Mouse (Mus musculus): ENCODE results near the gene Unc93b1.
A peak's percentile ranks its signal among the peaks of the same experiment; 100 is the strongest.

Gene Unc93b1

DNA sequence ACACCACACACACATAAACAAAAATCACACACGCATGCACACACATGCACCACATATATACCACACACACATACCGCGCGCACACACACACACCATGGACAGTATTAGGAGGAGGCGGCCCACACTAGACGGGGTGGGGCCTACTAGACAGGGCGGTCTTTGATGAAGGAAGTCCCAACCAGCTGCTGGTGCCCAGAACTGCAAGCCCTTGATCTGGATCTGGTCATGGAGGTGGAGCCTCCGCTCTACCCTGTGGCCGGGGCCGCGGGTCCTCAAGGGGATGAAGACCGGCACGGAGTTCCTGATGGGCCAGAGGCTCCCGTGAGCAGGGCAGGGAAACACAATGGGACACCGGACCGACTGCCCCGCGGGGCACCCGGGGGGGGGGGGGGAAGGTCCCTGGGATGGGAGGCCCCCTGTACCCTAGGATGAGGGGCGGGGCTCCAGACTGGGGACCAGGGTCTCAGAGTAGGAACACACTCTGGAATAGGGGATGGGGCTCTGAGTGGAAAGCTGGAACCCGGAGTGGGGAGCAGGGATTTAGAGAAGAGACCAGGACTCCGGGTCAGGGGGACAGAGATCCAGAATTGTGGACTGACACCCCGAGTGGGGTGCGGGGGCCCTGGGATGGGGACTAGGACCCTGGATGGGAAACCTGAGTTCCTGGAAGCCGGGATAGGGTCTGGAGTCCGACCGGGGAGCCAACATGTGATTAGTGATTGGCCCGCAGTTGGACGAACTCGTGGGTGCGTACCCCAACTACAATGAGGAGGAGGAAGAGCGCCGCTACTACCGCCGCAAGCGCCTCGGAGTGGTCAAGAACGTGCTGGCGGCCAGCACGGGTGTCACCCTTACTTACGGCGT is at the start of gene Unc93b1:
TSS of gene Unc93b1 (plus strand) at position 155 of the 864 bp plus-strand sequence.
- DNase-seq (ENCODE audit: low spot score in 2 of 2) = peak; percentile 50 to 79

GRCm38 (mm10) chr19:3889096-3889495 is 45.9 kb upstream of the Unc93b1 start:
- DNase-seq (ENCODE audit: low spot score in 2 of 2) = no peak

DNA sequence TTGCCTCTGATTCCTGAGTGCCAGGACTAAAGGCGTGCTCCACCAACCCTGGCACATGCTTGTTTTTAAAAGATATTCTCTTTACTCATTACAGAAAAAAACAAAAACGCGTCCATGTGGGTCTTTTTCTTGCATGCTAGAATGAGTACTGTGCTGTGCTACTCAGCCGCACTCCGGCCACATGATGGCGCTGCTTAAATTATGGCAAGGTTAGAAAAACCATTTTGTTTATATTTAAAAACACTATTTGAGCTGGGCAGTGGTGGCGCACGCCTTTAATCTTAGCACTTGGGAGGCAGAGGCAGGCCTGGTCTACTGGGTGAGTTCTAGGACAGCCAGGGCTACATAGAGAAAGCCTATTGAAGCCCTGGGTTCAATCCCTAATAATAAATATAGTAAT is 44.8 kb upstream of the Unc93b1 start:
- DNase-seq (ENCODE audit: low spot score in 2 of 2) = peak in 1 of 2 experiments; percentile 71

DNA sequence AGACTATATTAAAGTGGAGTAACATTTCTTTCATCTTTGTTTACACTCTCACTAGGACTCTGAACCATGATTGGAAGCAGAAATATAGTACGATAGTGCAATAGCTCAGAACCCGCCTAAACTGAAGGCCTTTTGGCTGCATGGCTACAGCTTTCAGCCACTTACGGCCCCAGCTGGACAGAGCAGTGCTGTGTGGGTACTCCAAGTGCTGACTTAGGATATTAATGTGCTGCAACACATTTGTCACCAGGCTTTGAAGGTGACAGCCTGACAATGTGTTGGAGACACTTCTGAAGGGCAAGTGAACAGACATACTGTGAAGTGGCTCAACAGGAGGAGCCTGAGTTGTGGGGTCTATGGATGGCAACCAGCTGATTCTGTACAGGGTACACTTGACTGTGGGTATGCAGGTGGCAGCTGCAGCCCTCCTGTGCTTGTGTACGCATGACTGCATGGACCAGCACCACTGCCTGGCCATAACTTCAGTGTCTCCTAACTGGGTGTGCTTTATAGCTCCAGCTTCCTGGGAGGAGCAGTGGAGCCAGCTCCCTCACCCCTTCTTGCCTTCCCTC is 41.4 kb upstream of the Unc93b1 start:
- no peak for DNase-seq (ENCODE audit: low spot score in 2 of 2)

- DNase-seq (ENCODE audit: low spot score in 2 of 2) = no peak
Observed at GRCm38 (mm10) chr19:3894294-3894693, 40.7 kb upstream of the Unc93b1 start.

- DNase-seq (ENCODE audit: low spot score in 2 of 2) = no peak
Observed at GRCm38 (mm10) chr19:3895171-3895631, 39.8 kb upstream of the Unc93b1 start.

GRCm38 (mm10) chr19:3896208-3896607 is 38.8 kb upstream of the Unc93b1 start:
- DNase-seq (ENCODE audit: low spot score in 2 of 2) = no peak

GRCm38 (mm10) chr19:3897557-3897956 is 37.4 kb upstream of the Unc93b1 start:
- no peak for DNase-seq (ENCODE audit: low spot score in 2 of 2)

- no peak for DNase-seq (ENCODE audit: low spot score in 2 of 2)
Observed at GRCm38 (mm10) chr19:3898952-3899351, 36.0 kb upstream of the Unc93b1 start.

GRCm38 (mm10) chr19:3899618-3900017 is 35.4 kb upstream of the Unc93b1 start:
- DNase-seq (ENCODE audit: low spot score in 2 of 2) = no peak

GRCm38 (mm10) chr19:3902966-3903365 is 32.0 kb upstream of the Unc93b1 start:
- DNase-seq (ENCODE audit: low spot score in 2 of 2) = peak in 1 of 2 experiments; percentile 18

DNA sequence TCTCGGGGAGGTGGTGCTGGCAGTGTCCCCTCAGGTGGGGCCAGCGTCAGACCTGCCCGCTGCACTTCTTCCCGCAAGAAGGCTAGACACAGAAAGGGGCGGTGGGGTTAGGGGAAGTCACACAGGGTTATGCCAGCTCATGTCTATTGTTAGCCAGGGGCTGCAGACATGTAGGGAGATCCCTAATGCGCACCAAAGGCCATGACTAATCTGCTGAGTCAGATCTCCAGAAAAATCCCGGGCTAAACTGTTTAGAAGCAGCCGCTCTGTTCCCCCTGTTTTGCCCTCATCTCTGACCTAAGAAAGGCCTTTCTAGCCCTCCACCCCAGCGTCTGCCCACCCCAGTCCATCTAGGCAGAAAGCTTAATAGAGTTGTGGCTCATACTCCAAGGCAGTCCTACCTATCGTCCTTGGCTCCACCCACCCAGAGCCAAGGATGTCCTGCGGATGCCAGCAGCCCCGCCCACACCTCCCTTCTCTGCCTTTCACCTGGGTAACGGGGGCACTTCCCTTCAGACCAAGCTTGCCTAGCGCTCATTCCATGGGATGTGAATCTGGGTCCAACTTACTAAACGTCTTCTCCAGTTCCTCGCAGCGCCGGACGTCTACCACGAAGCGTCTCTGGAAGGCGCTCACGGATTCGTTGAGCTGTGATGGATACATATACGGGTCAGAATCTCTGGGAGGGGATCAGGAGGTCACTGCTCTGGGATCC is 31.2 kb upstream of the Unc93b1 start:
- DNase-seq (ENCODE audit: low spot score in 2 of 2) = no peak

- no peak for DNase-seq (ENCODE audit: low spot score in 2 of 2)
Observed at GRCm38 (mm10) chr19:3904363-3904675, 30.7 kb upstream of the Unc93b1 start.

- DNase-seq (ENCODE audit: low spot score in 2 of 2) = no peak
Observed at GRCm38 (mm10) chr19:3905261-3905969, 29.6 kb upstream of the Unc93b1 start.

- DNase-seq (ENCODE audit: low spot score in 2 of 2) = peak in 1 of 2 experiments; percentile 31
Observed at GRCm38 (mm10) chr19:3906326-3906725, 28.7 kb upstream of the Unc93b1 start.

DNA sequence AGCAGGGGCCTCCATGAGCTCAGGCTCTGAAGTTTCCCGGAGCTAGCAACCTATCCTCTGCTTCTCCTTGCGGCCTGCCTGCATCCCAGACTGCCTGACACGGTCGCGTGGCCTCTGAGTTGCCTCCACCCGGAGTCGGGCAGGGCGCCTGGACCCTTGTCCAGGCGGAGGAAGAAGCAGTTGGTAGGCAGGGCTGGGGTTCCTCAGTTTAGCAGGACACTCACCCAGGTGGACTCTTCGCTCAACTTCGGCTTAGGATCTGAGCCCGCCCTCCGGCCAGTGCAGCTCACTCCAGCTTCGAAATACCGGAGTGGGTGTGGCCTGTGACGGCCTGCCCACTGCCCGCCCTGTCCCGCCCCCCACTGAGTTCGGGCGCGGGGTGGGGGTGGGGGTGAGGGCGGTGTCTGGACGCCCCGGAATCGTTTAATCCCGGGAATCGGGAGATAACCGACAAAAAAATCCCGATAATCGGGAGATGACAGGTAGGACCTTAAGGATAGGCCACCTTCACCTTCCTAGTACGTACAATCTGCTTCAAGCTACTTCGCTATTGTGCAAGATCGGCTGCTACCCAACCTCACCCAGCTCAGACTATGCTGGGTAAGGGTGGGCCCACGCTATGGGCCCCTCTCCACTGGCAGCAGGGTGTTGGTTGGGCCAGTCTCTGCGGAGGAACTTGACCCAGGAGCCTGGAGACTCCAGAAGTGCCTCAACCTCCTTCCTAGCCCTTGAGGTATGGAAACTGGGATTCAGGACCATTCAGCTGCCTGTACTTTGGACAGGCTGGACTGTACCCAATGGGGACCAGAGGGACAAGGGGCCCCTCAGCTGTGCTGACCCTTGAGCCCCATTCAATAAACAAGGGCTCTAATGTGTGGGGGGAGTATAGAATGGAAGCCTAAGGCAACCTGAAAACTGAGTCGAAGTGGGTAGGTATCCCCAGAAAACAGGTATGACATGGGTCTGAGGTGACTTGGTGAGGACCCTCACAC is 27.9 kb upstream of the Unc93b1 start, which contains the start of gene Tcirg1:
TSS of gene Tcirg1 (minus strand) at position 339 of the 992 bp plus-strand sequence.
- DNase-seq (ENCODE audit: low spot score in 2 of 2) = peak; percentile 63 to 76

DNA sequence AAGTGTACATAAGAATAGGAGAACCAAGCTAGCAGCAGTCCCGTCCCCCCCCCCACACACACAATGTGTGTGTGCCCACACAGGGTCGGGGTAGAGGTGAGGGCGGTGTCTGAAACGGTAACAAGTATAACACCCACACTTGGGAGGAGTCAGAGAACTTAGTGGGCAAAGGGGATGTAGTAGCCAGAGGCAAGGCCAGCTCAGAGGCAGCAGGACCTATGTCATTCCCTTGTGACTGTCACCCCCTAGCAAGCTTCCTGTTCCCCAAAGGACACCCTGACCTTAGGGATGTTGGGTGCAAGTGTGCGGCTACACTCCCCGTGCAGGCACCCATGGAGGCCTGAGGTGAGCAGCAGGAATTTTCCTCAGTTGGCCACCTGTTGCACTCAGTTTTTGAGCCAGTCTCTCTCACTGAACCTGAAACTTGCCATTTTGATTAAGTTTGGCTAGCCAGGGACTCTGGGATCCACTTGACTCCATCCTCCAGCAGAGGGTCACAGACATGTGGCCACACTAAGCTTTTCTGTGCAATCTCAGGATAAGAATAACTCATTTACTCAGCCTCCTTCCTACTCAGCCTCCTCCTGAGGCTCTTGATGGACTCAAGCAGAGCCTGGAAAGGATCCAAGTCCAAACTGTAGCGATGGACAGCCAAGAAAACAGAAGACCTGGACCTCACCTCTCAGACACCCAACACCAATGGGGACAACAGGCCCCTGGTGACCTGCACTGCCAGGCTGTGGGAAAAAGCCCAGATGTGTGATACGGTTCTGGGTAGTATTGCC is 26.9 kb upstream of the Unc93b1 start:
- no peak for DNase-seq (ENCODE audit: low spot score in 2 of 2)

DNA sequence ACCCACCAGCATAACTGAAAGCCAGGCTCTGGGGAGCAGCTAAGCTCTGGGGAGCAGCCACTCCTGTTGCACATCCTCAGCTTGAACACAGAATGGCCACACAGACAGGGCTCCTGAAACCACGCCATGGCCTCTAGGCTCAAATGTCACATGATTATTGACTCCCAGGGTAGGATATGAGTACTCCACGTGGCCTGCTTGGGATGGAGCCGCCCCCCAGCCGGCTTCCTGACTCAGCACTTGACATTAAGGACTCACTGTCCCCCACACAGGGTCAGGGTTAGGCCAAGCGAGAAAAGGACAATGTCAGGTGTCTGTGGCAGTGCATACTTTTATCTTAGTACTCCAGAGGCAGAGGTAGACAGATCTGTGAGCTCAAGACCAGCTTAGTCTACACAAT is 24.8 kb upstream of the Unc93b1 start:
- no peak for DNase-seq (ENCODE audit: low spot score in 2 of 2)

- DNase-seq (ENCODE audit: low spot score in 2 of 2) = peak; percentile 86 to 90
Observed at GRCm38 (mm10) chr19:3912337-3913204, 22.4 kb upstream of the Unc93b1 start, which contains the start of gene Ndufs8. TSS of gene Ndufs8 (minus strand) at chr19:3912774.
